Mouse (Mus musculus) gastrocnemius, adult 2 months (tissue): ENCODE data around the gene Ppm1b. TPM values are rescaled to one million over a fixed set of nuclear protein-coding genes. Genes with fewer than 3 reads are reported as not detected.
"Not testable (repeated sequence)": the region's sequence is repeated elsewhere in the genome, so short reads cannot be mapped to it uniquely, and the experiment has no call there.

Source experiments
- DNase-seq: peaks from one replicate; pipeline ENCODE4 v3.0.0; 2022
- H3K27ac ChIP-seq: fragments of 200-600 bp; 2 replicates; pipeline ENCODE4 v1.8.1; 2022; ENCODE audit warnings: mild to moderate bottlenecking
- H3K4me3 ChIP-seq: fragments of 200-600 bp; 2 replicates; pipeline ENCODE4 v1.8.1; 2022; ENCODE audit warnings: mild to moderate bottlenecking, moderate library complexity
- CTCF ChIP-seq: fragments of 200-600 bp; IDR thresholded peaks from 2 replicates; pipeline ENCODE4 v1.8.1; 2022; ENCODE audit warnings: antibody characterized with exemption, mild to moderate bottlenecking, moderate library complexity
- intact Hi-C: fragments of 180-260 bp; cut with DNase I; formaldehyde crosslinking; loops from one replicate; pipeline ENCODE4 v1.15.1; 2025
- long read RNA-seq, 2 experiments: library from polyadenylated mRNA; stranded (forward); transcript quantifications; one replicate each; pipeline ENCODE4 v2.0.0; 2021
- total RNA-seq, 2 experiments: library from RNA; stranded (reverse); gene quantifications; 2 replicates each; pipeline ENCODE4 v1.2.3; 2021

Gene Ppm1b
- 100 to 1,000 TPM; 165 to 223 TPM for total RNA-seq
- long read RNA-seq, experiment 1, transcript Ppm1b-202 (6 exons, 3,323 nt): major isoform, 308 of 472 reads
- long read RNA-seq, experiment 1, transcript Ppm1b-201 (6 exons, 2,670 nt): minor isoform, 126 of 472 reads
- long read RNA-seq, experiment 1, partial matches to known transcripts: 19 of 472 reads
- long read RNA-seq, experiment 1, other reads (novel, unspliced or antisense): 15 of 472 reads
- long read RNA-seq, experiment 2, transcript Ppm1b-201 (6 exons, 2,670 nt): minor isoform, 129 of 409 reads
- long read RNA-seq, experiment 2, transcript Ppm1b-205 (6 exons, 1,290 nt): minor isoform, 5 of 409 reads
- long read RNA-seq, experiment 2, transcript Ppm1b-202 (6 exons, 3,323 nt): major isoform, 238 of 409 reads
- long read RNA-seq, experiment 2, partial matches to known transcripts: 13 of 409 reads
- long read RNA-seq, experiment 2, other reads (novel, unspliced or antisense): 23 of 409 reads

DNA sequence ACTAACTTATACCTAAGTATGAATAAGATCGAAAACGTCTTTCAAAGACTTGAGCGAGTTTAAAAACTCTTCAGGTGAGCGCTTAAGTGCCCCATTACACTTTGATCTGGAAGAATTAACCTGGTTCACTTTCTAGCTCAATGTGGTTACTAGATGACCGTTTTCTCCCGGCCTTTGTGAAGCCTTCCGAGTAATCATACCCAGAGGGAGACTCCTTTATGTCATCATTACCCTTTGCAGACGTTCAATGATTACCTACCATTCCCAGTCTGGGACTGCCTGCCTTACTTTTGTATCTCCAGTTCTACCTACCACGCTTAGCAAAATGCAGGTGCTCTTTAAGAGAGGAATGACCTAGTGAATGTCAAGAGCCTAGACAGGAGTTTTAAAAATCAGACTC lies at the start of gene Ppm1b:
Gene Ppm1b, plus strand, starts transcription at position 301 of the 400 bp plus-strand sequence.
- no peak for TF ChIP-seq CTCF
- intact Hi-C loops: loop anchor here (2.0 to 10.0 kb wide), 4 partner anchors 41 to 162 kb away; partner anchors contain the start of gene Lrpprc
- no peak for DNase-seq
- Histone ChIP-seq H3K4me3 (peak within 1 kb of the TSS; percentile 89), H3K27ac (peak within 1 kb of the TSS; percentile 96)

DNA sequence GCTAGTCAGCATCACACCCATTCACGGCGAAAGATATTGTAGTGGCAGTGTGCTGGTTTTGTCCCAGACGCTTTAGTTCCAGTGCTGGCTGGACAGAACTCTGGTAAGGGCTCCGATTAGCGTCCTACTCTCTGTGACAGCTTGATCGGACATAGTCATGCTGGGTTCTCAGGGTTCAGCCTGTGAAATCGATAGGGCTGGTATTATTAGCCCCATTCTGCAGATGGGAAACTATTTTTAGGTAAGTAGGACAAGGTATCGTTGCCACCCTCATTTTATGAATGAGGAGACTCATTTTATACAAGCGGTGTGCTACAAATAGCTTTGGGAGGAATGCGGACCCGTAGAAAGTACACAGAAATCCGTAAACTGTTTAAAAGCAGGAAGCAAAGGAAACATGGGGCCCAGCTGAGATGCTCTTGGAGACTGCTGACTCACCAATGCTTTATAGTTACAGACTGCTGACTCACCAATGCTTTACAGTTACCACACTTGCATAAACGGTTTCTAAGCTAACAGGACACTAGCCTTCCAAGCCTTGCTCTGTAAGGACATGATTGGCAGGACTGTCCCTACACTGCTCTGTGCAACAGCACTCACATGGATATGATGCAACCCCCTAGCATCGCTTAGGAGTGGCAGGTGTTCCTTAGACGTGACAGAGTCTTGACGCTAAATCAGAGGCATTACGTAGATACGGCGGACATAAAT lies 34.7 kb upstream of the Ppm1b start:
- intact Hi-C loops: loop anchor here (5.0 kb wide), 1 partner anchor 45 kb away; no protein-coding TSS in a partner anchor
- TF ChIP-seq CTCF: no peak
- peak overlapping the region; percentile 89 for H3K27ac ChIP-seq
- peak; percentile 48 for DNase-seq
- H3K4me3 ChIP-seq: peak overlapping the region; percentile 57

DNA sequence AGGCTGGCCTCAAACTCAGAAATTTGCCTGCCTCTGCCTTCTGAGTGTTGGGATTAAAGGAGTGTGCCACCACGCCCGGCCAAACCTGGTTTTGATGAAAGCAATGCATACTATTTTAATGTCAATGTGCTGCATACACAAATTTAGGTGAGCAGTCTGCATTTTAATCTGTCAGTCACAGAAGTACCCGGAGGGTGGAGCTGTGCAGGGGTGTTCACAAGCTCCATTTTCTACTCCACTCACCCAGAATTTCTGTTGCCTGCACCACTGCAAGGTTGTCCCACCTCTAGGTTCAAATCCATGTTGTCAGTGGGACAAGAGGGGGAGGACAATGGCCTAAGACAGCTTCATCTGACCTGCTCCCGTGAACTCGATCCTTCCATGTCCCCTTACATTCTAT lies 31.8 kb upstream of the Ppm1b start:
- TF ChIP-seq CTCF: no peak
- DNase-seq: no peak
- H3K27ac ChIP-seq: no peak overlapping the region
- intact Hi-C loops: loop anchor here (5.0 kb wide), 1 partner anchor 47 kb away; no protein-coding TSS in a partner anchor
- H3K4me3 ChIP-seq: no peak overlapping the region

DNA sequence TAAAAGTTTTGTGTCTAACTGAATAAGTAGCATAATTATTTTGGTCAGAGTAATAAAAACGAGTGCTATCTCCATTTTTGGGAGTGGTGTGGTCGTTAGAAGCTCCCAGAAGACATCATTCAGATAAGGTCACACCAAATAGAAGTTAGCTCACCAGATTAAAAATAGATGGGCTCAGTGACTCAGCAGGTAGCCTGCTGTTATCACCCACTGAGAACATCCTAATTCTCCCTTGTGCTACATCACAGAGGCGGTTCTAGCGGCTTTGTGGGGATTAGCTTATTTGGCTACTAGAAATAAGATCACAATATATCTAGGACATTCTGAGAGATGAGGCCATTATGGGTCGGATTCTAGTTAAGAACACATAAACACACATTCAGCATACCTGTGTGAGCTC lies 30.3 kb upstream of the Ppm1b start:
- intact Hi-C loops: no loop called here
- Histone ChIP-seq H3K4me3 (no peak overlapping the region; the same call in 1 of the 2 replicates), H3K27ac (peak overlapping the region; percentile 82)
- DNase-seq: no peak
- TF ChIP-seq CTCF: no peak

DNA sequence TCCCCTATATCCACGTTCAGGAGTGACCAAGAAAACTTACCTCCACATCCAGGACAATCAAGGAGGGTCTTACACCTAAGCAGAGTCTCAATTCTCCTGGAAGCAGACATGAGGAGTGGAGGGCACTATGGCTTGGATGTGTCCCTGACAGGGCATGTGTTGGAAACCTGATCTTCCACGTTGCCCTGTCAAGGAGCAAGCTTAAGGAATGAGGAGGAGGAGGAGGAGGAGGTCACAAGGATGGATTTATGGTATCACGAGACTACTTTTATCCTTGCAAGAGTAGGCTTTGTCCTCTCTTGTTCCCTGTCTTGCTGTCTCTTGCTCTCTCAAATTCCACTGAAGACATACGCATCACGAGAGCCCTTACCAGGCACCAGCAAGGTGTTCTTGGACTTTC lies 29.0 kb upstream of the Ppm1b start:
- peak overlapping the region; percentile 82 for H3K27ac ChIP-seq
- DNase-seq: no peak
- H3K4me3 ChIP-seq: no peak overlapping the region
- intact Hi-C loops: no loop called here
- TF ChIP-seq CTCF: no peak

DNA sequence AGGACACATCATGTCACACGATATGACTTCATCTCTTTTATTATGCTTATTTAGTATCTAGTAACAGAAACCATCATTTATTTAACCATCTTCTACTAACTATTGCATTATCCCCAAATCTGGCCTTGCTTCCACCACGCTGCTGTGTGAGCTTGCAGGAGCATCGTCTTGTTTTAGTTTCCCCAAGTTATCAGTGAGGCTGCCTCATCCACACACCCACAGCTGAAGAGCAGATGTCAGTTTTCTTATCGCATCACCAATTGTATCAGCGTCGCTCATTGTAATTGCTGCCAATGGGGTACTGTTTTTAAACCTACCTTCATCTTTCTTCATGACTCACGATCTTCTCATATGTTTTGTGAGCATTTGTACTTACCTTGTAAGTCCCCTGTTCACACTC lies 23.6 kb upstream of the Ppm1b start:
- intact Hi-C loops: no loop called here

DNA sequence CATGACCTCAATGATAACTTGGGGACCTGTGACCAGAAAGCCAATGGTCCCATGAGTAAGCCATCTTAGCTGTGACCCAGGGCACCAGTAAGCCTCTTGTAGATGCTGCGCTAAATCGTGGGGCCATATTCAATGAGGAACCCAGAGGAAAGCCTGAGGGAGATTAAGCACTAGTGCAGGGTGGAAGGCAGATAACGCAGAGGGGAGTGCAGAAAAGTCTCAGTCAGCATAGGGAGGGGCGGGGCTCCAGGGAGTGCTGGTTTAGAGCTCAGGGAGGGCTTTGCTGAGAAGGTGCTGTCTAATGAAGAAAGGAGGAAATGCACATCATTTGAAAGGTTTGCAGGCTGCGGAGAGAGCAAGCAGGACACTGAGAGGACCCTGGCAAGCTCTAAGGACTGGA lies 22.6 kb upstream of the Ppm1b start:
- Histone ChIP-seq H3K4me3 (no peak overlapping the region), H3K27ac (no peak overlapping the region)
- DNase-seq: no peak
- no peak for TF ChIP-seq CTCF
- intact Hi-C loops: no loop called here

More for the DNA sequence above, 23.6 kb upstream of the Ppm1b start:
- TF ChIP-seq CTCF: no peak
- no peak for DNase-seq
- Histone ChIP-seq H3K27ac (no peak overlapping the region), H3K4me3 (no peak overlapping the region)

DNA sequence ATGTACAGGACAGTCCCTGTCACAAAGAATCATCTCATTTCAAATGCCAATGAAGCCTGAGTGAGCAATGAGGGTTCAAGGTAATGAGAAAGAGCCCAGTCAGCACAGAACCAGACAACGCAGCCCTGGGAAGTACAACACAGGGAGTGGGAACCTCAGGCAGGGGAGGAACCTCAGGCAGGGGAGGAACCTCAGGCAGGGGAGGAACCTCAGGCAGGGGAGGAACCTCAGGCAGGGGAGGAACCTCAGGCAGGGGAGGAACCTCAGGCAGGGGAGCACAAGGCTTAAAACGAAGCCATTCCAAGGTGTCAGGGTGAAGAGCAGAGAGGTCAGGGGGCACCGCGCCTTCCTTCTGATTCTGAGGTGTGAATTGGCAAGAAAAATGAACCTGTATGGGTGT lies 20.9 kb upstream of the Ppm1b start:
- DNase-seq, H3K27ac ChIP-seq, H3K4me3 ChIP-seq, intact Hi-C loops: not testable (repeated sequence)

DNA sequence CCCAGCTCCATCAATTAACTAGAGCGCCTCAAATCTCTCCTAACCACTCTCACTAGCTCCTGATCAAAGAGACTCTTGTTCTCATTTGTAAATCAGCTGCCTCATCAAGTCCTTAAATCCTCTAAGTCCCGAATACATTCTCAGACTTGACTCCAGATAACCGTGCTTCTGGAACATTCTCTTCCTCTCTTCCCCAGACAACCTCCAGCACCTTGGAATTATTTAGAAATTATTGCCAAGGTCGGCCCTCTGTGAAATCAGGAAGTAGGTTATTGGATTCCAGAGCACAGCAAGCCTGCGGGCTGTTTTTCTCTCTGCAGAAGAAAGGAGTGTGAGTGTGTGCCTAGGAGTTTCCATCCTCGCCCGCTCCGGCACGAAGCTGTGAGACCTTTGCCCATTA lies 20.2 kb upstream of the Ppm1b start:
- DNase-seq: no peak
- Histone ChIP-seq H3K4me3 (no peak overlapping the region), H3K27ac (no peak overlapping the region)
- no peak for TF ChIP-seq CTCF
- intact Hi-C loops: no loop called here

DNA sequence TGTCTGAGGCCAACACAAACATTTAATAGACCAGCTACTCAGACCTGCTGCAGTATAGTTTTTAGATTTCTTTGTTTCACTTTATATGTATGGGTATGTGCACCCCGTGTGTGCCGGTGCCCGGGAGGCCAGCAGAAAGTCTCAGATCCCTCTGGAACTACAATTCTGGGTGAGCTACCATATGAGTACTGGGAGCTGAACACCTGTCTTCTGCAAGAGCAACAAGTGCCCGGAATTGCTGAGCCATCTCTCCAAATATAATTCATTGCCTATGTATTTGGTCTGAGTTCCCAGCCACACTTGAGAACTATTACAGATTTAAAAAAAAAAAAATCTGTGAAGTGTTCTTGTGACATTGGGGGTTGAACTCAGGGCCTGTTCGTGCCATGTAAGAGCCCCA lies 19.7 kb upstream of the Ppm1b start:
- H3K4me3 ChIP-seq: no peak overlapping the region

DNA sequence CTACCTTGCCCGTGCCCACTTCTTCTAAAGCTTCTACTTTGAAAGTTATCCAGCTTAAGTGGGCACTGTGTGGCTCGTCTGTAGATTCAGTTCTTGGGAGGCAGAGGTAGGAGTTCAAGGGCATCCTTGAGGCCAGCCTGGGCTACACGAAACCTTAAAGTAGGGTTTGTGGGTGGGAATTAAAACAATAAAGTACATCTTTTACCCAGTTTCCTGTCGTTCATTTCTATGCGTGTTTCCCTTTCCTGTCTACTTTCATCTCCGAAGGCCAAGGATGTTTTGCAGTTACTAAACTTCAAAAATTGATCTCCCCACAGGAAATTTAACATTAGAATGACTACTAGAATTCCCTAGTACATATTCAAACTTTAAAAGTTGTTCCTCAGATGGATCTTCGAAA lies 19.3 kb upstream of the Ppm1b start:
- H3K4me3 ChIP-seq: no peak overlapping the region
- no peak for TF ChIP-seq CTCF
- intact Hi-C loops: no loop called here
- DNase-seq: no peak
- H3K27ac ChIP-seq: no peak overlapping the region

More for the DNA sequence above, 19.7 kb upstream of the Ppm1b start:
- no peak for TF ChIP-seq CTCF
- intact Hi-C loops: no loop called here
- DNase-seq: no peak
- no peak overlapping the region for H3K27ac ChIP-seq

DNA sequence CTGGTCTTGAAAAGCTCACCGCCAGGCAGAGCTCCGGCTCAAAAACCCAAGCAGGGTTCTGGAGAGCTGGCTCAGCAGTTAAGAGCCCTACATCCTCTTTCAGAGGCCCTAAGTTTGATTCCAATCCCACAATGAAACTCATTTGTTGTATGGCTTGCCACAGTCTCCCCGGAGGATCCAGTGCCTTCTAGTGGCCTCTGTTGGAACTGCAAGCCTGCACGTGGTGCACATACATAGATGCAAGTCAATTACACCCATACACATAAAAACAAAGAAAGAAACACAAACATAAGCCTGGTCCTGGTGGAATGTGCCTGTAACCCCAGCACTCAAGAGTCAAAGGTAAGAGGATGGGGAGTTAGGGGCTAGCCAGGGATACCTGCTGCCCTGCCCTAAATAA lies 18.3 kb upstream of the Ppm1b start:
- DNase-seq: no peak

DNA sequence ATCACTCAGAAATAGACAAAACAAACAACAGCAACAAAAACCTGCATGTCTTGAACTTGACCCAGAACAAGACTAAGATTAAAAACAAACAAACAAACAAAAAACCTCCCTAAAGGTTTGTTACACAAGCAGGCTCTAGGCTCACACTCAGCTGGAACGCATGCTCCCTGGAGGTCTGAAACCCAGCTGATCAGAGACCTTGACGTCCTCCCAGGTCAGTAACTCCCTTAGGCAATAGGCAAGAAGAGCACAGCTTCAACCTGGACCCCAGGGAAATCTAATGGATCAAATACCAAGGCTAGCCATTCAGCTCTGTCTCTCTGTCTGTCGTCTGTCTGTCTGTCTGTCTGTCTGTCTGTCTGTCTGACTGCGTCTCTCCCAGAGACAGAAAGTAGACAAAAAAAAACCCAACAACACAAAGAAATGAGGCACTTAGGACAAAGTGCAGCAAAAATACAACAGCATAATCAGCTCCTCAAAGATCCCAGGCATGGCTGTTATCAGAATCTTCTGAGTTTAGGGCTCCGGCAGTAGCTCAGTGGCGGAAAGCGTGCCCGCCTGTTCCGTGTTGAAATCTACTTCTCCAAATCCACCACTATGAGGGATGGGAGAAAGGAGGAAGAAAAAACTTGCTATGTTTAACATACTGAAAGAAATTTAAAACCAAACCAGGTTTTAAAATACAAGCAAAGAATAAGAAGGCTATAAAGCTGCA lies 16.4 kb upstream of the Ppm1b start:
- TF ChIP-seq CTCF: no peak
- DNase-seq: no peak
- Histone ChIP-seq H3K4me3 (no peak overlapping the region), H3K27ac (no peak overlapping the region)
- intact Hi-C loops: no loop called here

More for the DNA sequence above, 18.3 kb upstream of the Ppm1b start:
- Histone ChIP-seq H3K4me3 (no peak overlapping the region), H3K27ac (no peak overlapping the region)
- intact Hi-C loops: no loop called here
- peak; percentile 10; the same call in 1 of the 2 replicates for TF ChIP-seq CTCF
